Mouse (Mus musculus) monocyte, adult 2 months (primary cell): Measurements from ENCODE around the gene Spaca6.
"Not testable (repeated sequence)": the region's sequence is repeated elsewhere in the genome, so short reads cannot be mapped to it uniquely, and the experiment has no call there.

Experiments used
- DNase-seq, 2 experiments: peaks; one replicate each; pipeline ENCODE4 v3.0.0; 2022; ENCODE audit warnings: low spot score in 2 of 2, low read depth in 1 of 2

Spaca6 gene

DNA sequence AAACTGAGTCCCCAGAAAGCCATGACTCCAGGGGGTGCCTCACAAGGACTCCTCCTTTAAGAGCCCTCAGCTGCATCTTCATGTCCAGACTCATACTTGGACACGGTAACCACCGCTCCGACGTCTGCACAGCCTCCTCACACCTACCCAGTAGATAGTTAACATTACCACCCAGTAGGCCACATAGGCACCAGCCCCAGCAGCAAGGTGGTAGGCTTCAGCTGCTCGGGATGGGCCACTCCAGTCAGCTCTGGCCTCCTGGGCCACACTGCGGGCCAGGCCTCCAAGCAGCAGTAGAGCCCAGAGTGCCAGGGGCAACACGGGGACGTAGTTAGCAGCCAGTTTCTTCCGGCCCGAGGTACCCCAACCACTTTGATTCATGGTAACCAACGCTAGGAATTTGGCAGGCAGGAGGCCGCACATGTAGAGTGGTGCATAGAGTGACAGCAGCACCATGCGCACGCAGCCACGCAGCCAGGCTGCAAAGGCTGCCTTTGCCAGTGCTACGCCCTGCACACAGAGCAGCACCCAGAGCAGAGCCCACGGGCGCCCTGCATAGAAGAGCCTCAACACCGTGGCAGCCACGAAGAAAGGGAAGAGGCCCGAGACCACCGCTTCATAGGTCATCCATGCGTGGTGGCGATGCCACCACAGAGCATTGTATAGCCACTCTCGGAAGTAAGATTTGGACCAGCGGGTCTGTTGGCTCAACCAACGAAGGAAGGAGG, 16.7 kb downstream of the Spaca6 start:
- DNase-seq = no peak

- DNase-seq = not testable (repeated sequence)
Observed at GRCm38 (mm10) chr17:17844606-17845005, 17.6 kb downstream of the Spaca6 start.

DNA sequence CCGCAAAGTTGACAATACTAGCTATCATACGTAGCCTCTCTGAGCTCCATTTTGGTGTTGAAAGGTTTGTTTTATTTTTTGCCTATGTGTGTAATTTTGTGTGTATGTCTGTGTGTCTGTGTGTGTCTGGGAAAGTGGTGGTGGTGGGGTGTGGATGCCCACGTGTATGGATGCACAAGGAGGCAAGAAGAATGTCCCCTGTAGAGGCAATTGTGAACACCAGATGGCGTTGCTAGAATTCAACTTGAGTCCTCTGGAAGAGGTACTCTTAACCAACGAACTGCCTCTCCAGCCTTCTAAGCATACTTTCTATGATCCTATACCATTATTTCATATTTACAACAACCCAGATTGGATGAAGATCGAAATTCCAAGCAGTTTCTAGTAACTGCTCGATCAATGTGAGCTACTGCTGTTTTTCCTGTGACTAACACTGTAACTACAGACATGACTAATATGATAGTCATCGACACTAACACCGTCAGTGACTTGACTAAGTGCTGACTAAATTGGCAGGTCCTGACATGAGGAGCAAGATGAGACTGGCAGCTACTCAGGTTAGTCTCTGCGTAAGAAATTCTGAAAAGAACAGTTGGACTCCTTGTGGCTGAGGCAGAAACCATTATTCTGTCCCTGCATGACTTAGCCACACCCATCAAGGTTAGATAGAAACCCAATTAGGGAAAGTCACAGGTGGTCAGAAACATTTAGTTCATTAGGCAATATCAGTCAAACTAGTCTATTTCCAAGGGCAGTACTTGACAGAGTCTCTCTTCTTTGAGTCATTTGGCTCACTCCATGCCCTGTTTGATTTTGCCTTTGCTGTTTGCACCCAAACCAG, 18.4 kb downstream of the Spaca6 start:
- DNase-seq = no peak

- no peak for DNase-seq
Observed at GRCm38 (mm10) chr17:17848988-17849387, 22.0 kb downstream of the Spaca6 start.

DNA sequence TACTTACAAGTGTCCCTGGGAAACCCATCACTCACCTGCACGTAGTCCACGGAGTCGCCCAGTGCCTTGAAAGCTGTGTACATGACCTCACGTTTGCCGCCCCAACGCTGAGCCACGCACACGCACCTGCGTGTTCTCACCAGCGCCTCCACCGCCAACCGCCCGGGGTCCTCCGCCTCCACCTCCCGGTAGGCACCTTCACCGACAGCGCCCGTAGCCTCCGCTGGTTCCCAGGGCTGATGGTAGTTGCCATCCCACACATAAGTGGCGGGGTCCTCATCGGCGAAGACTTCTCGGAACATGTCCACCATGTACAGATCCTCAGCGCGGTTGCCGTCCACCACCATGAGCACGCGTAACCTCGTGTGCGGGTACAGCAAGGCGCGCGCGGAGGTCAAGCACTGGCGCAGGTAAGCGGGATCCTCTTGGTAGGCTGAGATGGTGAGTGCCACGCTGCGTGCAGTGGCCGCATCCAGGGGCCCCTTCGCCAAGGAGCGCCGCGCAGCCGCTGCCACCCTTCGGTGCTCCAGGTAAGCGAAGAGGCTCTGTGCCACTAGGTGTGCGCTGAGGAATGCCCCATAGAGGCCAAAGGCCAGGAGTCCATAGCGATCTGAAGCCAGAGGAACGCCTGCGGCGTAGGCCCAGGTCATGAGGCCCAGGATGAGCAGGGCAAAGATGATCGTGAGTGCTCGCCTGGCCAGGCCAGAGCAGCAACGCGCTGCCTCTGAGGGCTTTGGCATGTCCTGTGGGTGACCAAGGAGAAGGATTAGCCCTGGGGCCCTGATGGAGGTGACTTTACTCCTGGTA, 23.2 kb downstream of the Spaca6 start:
- no peak for DNase-seq

GRCm38 (mm10) chr17:17855064-17855838, 28.3 kb downstream of the Spaca6 start, which contains the start of gene Has1:
Gene Has1, minus strand, starts transcription at chr17:17855205.
- DNase-seq = no peak

DNA sequence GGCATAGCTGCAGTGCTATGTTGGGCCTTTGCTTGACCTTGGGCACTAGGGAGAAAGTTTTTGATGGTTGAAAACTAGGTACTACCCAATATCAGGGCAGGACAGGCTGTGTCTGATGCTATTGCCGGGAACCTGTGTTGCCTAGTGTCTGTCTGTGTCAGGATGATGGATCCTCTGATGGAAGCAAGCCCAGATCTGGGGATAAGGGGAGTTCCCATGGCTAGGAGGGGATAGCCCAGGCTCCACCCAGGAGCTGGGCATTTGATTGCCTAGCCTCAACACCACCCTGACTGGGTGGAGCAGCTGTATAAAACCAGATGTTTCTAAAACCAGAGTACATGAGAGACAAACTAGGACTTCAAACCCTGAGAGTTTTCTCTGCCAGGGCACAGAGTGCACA, 29.7 kb downstream of the Spaca6 start:
- no peak for DNase-seq

DNA sequence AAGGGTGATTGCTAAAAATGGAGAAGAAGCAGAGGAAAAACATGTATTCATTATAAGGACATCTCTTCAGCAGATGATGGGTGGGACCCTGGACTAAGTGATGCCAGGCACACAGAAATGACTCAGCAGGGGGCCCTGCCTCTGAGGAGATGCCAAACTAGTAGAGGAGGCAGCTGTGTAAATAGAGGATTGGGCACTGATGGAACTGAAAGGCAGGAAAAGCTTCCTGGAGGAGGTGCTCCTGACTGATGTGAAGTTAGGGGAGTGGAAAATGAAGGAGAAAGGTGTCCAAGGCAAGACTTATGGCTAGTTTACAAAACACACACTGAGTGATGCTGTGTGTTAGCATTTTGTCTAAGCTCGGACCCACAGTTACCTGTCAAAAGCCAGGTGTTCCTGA, 30.5 kb downstream of the Spaca6 start:
- DNase-seq = no peak

DNA sequence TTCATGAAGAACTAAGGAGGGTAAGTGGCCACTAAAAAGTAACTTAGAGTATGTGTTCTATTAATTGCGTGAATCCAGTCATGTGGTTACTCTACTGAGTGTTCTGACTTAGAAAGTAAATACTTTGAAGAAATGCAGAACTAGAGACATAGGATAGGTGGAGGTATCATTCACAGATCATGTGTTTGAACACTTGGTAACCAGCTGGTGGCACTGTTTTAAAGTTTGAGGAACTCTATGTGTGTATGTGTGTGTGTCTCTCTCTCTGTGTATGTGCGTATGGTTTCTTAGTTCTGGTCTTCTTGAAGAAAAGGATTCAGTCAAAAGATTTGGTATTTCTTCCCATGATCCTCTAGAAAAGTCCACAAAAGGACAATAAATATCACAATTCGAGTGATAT, 33.2 kb downstream of the Spaca6 start:
- DNase-seq = no peak

DNA sequence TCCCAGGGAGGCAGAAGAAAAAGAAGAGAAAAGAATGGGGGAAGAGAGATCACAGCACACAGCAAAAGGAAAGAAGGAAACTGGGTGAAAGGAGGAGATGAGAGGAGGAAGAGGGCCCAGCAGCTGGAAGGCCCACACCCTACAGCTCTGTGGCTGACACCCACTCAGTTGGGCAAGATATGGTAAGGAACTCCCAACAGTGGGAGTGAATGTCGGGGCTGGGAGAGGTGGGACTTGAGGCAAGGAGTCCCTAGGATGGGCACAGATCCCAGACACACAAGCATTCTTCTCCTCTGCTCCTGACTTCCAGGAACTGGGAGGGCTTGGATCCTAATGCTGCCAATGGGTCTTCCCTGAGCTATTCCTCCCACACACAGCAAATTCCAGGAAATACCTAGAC, 35.4 kb downstream of the Spaca6 start:
- no peak for DNase-seq

DNA sequence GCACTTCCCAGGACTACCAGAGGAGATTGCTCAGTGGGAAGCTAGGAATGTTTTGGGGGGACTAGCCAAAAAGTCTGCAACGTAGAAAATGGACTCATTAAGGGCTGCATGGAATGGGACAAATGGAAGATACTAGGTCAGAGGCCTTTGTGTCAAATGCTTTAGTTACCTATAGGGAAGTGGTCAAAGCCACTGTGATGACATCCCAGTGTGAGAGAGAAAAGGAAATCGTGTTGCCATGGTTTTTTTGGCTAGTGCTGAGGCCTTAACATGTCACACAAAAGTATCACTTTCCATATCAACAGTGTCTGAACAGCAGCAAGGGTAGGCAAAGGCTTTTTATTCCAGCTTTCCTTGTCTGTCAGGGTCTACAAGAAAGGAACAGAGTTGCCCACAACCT, 38.2 kb downstream of the Spaca6 start:
- DNase-seq = peak; percentile 26 to 41

DNA sequence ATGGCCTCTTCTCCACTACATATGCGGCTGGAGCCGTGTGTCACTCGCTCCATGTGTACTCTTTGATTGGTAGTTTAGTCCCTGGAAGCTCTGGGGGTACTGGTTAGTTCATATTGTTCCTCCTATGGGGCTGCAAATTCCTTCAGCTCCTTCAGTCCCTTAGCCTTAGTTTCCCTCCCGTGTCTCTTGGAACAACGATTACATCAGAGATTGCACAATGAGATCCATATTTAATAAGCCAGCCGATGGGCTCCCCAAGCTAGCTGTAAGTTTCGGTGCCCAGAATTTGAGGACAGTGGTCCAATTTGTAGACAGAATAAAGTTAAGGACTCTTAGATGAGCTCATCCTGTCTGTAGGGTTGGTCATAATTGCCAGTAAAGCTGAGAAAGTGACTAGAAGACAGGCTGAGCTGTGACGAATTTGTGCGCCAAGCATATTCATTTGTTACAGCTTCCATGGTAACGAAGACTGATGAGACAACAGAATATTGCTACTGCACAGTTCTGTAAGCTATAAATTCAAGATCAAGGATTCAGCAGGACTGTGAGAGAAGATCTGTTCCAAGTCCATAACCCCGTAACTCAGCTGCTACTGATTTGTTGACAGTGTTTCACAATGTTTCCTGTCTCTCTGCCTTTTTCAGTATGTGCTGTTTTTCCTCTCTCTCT, 40.0 kb downstream of the Spaca6 start:
- peak in 1 of 2 experiments; percentile 22 for DNase-seq

GRCm38 (mm10) chr17:17870892-17871550, 44.1 kb downstream of the Spaca6 start:
- no peak for DNase-seq

GRCm38 (mm10) chr17:17871697-17872096, 44.7 kb downstream of the Spaca6 start:
- DNase-seq = no peak

GRCm38 (mm10) chr17:17879347-17879746, 52.4 kb downstream of the Spaca6 start:
- DNase-seq = no peak

DNA sequence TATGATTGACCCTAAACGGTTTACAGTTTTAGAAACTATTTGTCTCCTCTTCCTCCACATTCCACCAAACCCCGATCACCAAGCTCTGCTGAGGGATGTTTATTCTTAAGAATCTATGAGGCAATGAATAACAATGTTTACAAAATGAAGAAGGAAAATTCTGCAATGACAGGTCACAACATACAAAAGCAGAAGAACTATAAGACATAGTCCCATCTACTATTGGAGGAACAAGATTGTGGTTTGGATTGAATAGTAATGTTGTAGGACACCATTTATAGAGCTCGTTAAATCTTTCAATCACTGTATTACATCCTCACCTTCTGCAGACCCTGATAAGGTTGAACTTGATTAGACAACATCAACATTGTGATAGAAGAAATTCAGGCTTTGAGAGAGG, 55.7 kb downstream of the Spaca6 start:
- no peak for DNase-seq

DNA sequence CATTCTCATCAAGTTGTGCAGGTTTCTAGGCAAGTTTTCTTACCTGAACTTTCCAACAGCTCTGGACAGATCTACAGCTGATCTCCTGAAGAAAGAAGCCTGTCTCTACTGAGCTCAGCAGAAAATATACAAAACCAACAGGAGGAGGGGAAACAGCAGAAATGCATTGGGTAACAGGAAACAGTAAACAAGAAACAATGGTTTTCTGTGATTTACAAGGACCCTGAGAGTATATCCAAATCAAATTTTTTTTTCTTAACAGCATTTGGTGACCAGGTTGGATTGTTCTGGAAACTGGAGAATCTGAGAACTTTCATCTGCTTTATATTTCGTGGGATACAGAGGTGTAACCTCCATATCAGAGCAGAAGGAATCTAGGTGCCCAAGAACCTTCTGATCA, 56.9 kb downstream of the Spaca6 start, which contains the start of gene Fpr1:
Gene Fpr1 (minus strand): TSS at position 101 of the 400 bp plus-strand sequence.
- no peak for DNase-seq

DNA sequence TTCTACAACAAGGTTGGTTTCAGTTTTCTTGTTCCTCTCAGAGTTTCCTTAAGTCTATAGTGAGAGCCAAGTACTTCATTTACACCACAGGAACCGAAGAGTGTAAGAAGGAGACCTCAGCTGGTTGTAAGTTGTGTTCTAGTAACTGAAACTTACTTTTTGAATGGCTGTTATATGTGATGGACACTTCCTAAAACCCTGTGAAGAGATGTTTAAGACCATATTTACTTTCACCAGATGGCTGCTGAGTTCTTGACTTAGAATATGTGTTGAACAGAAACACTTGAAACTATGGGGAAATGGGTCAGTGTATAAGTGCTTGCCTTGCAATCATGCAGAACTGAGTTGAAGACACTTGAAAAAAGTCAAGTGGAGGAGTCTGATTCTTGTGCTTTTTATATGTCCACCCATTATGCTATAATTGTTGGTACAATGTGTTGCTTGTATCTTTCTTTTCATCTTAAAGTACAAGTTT, 60.9 kb downstream of the Spaca6 start, which contains the start of the genes Fpr2 and Fpr3:
Gene Fpr2 (plus strand): TSS at position 51 of the 475 bp plus-strand sequence.
Gene Fpr3 (plus strand): TSS at position 79 of the 475 bp plus-strand sequence.
- no peak for DNase-seq

DNA sequence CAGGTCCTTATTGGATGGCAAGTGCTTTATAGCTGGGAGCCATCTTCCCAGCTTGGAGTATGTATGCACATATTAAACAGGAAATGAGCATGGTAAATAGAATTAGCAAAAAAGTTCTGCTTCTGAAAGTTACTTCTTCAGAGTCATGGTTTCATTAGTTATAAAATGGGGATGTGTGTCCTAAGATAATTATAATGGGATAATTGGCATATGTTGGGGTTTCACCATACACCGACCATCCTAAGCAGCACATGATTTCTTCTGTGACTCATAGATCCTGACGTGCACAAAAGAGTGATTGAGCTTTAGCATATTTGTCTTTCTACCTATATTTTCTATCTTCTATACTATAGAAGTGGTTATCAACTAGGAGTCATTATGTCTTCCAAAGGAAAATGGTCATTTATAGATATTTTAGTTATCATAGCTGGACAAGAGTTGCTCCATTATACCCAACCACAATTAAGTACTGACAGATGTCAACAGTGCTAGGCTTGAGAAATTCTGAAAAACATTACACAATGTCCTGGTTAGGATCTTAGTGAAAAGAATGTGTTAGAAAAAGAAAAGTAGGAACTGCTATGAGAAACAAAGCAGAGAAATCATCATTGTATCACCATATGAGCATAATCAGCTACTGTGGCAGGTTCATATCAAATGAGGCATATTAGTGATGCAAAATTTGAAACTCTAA, 62.9 kb downstream of the Spaca6 start:
- no peak for DNase-seq
